In the genomic region with DNA sequence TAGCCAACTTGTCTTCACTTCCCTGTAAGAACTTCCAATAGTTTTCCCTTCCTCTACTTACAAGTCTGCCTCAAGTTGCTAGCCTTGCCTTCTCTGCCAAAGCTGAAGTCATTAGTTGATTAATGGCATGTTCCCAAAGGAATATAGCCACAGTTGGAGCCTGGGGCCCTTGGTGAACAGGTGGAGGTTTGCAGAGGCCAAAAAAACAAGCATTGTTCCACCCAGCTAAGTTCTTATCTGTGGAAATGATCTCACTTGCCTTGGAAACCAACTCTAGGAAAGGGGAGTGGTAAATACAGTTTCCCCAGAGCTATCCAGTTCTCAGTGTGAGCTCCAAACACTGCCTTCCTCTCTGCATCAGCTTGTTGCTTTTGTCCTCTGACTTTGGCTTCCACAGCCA, we compare ENCODE assay signal across 18 mouse cellular contexts. TPM values are rescaled to one million over a fixed set of nuclear protein-coding genes. Genes with fewer than 3 reads are reported as not detected.
A peak's percentile ranks its signal among the peaks of the same experiment; 100 is the strongest.
DNase-seq lines count a peak whose midpoint lies in the region.
"Had no signal": no experiment of that assay in that cellular context is flagged by ENCODE, and none has a peak within 500 bp of the region (broad histone marks: within the 10 kb centered on the region; RNA-seq: fewer than 3 reads in every experiment).

No protein-coding gene starts in this region.

- peak; percentile 5 to 9 for DNase-seq in gastrocnemius, adult 8-10 months (ENCODE audit: low spot score in 2 of 2)
- no peak for DNase-seq in gastrocnemius, postnatal 10 days
- peak; percentile 4 to 15 for DNase-seq in kidney, adult 8-10 months
- no peak for DNase-seq in kidney, postnatal 10 days
- DNase-seq in heart, adult 9 months (ENCODE audit: low spot score in 2 of 2), result peak; percentile 61 to 68
- peak; percentile 73 for DNase-seq in skeletal muscle tissue, adult 2 months (ENCODE audit: low read depth, low spot score)
- DNase-seq in right cerebral cortex, postnatal 4 days, result no peak
- DNase-seq: adrenal gland, postnatal 36 days; B cell, adult 2 months; cerebellum, adult 11-12 months; cerebellum, postnatal 14 days; layer of hippocampus, postnatal 36 days; right cerebral cortex, adult 18-20 months; thymus, postnatal 4 days had no signal

RNA-seq across cellular contexts. Expression of a gene that starts 35.3 kb away (rescaled TPM):
- total RNA-seq in gastrocnemius, adult 8-10 months (2022), result not detected
- not detected for total RNA-seq in gastrocnemius, postnatal 10 days (2021)
- total RNA-seq: adrenal gland, postnatal 36 days; layer of hippocampus, adult 2 months; layer of hippocampus, postnatal 36 days; left cerebral cortex, postnatal 14 days; megakaryocyte progenitor cell, adult 5-6 weeks; monocyte, adult 5-6 weeks had no signal

Comparison
In these comparisons a context has a peak if more than half of its experiments do, and no peak if none do; other contexts are left out.
1. DNase-seq: peak in gastrocnemius, adult 8-10 months (2 of 2), kidney, adult 8-10 months (2 of 2), heart, adult 9 months (2 of 2) and skeletal muscle tissue, adult 2 months (single experiment); none in gastrocnemius, postnatal 10 days (single experiment), kidney, postnatal 10 days (single experiment) and right cerebral cortex, postnatal 4 days (single experiment).